Mouse (Mus musculus) Patski (cell line): ENCODE data around the gene Dppa3. TPM values are rescaled to one million over a fixed set of nuclear protein-coding genes. Genes with fewer than 3 reads are reported as not detected.

Source experiments
- ATAC-seq: fragments of 100-300 bp; one replicate; pipeline ENCODE4 v1.8.0; 2021
- CTCF ChIA-PET: fragments of 350-600 bp; sonication (Branson Sonifier 250); formaldehyde crosslinking; loops from one replicate; lab custom pipeline; 2022; ENCODE audit warnings: inconsistent platforms; lab: Charles Lee
- POLR2A ChIA-PET: fragments of 350-600 bp; sonication (Branson Sonifier 250); formaldehyde crosslinking; loops from one replicate; lab custom pipeline; 2022; ENCODE audit warnings: antibody characterized with exemption, inconsistent platforms; lab: Charles Lee
- DNase-seq: peaks from one replicate; pipeline ENCODE4 v3.0.0-alpha.2; 2011; ENCODE audit warnings: low read depth, low spot score
- H3K27me3 ChIP-seq: fragments of 371-371 bp; one replicate; pipeline ENCODE4 v1.5.1; 2021
- CTCF ChIP-seq: fragments of 100-300 bp; IDR thresholded peaks from one replicate; pipeline ENCODE4 v1.5.1; 2021
- in situ Hi-C: fragments of 300-500 bp; cut with MboI; formaldehyde crosslinking; loops from 3 replicates; pipeline ENCODE4 v1.11.1; 2018; ENCODE audit warnings: low pct_unique_long_range_greater_than_20kb, mixed read lengths
- polyA plus RNA-seq: library from polyadenylated mRNA; unstranded; gene quantifications from one replicate; pipeline ENCODE4 v1.2.3, GENCODE M21; 2021

The Dppa3 gene
- polyA plus RNA-seq, 1 experiment from 2014 or later: not detected

- TF ChIP-seq CTCF: no peak
- CTCF ChIA-PET: interaction anchor here (0.6 to 3.4 kb wide), 22 partner anchors 8 to 202 kb away, joined by 3 to 44 read pairs (median 5); no protein-coding TSS in a partner anchor
- POLR2A ChIA-PET: interaction anchor here (1.0 kb wide), 1 partner anchor 51 kb away, joined by 3 read pairs; no protein-coding TSS in a partner anchor
- no peak for ATAC-seq
- in situ Hi-C loops: no loop called here
- peaks cover 7% of the 10 kb centered on the region for H3K27me3 ChIP-seq
- DNase-seq: no peak
Observed at GRCm38 (mm10) chr6:122668823-122669222, 42.6 kb downstream of the Dppa3 start.

- peak; percentile 64 for DNase-seq
- peaks cover 7% of the 10 kb centered on the region for H3K27me3 ChIP-seq
- POLR2A ChIA-PET: interaction anchor here (1.0 kb wide), 1 partner anchor 50 kb away, joined by 3 read pairs; no protein-coding TSS in a partner anchor
- peak; percentile 88 for ATAC-seq
- TF ChIP-seq CTCF: peak; percentile 99
- in situ Hi-C loops: loop anchor here (5.0 kb wide), 1 partner anchor 58 kb away; no protein-coding TSS in a partner anchor
- CTCF ChIA-PET: interaction anchor here (0.6 to 3.4 kb wide), 27 partner anchors 8 to 201 kb away, joined by 3 to 44 read pairs (median 4); no protein-coding TSS in a partner anchor
Observed at GRCm38 (mm10) chr6:122669406-122670200, 43.4 kb downstream of the Dppa3 start.

GRCm38 (mm10) chr6:122670201-122670551 lies 44.0 kb downstream of the Dppa3 start:
- in situ Hi-C loops: loop anchor here (5.0 kb wide), 1 partner anchor 57 kb away; no protein-coding TSS in a partner anchor
- CTCF ChIA-PET: interaction anchor here (0.6 to 3.4 kb wide), 24 partner anchors 8 to 200 kb away, joined by 3 to 44 read pairs (median 4); no protein-coding TSS in a partner anchor
- H3K27me3 ChIP-seq: peaks cover 7% of the 10 kb centered on the region
- ATAC-seq: no peak
- no peak for DNase-seq
- POLR2A ChIA-PET: interaction anchor here (1.0 kb wide), 1 partner anchor 50 kb away, joined by 3 read pairs; no protein-coding TSS in a partner anchor
- no peak for TF ChIP-seq CTCF

- in situ Hi-C loops: loop anchor here (5.0 kb wide), 1 partner anchor 56 kb away; no protein-coding TSS in a partner anchor
- ChIA-PET CTCF (interaction anchor here (1.9 to 3.4 kb wide), 2 partner anchors 31 to 48 kb away, joined by 4 to 44 read pairs; no protein-coding TSS in a partner anchor), POLR2A (no interaction called here)
- peaks cover 7% of the 10 kb centered on the region for H3K27me3 ChIP-seq
- DNase-seq (no peak), ATAC-seq (no peak)
- TF ChIP-seq CTCF: no peak
Observed at GRCm38 (mm10) chr6:122670841-122671240, 44.6 kb downstream of the Dppa3 start.

GRCm38 (mm10) chr6:122672746-122673145 lies 46.5 kb downstream of the Dppa3 start:
- CTCF ChIA-PET: no interaction called here
- no peak for ATAC-seq
- POLR2A ChIA-PET: no interaction called here
- no peak for DNase-seq
- in situ Hi-C loops: loop anchor here (5.0 kb wide), 1 partner anchor 55 kb away; no protein-coding TSS in a partner anchor
- no peaks in the 10 kb centered on the region for H3K27me3 ChIP-seq
- no peak for TF ChIP-seq CTCF

Other genes with a start within 250 kb of the Dppa3 start
- gene Rimklb, start 127.6 kb upstream of the Dppa3 start, polyA plus RNA-seq: not detected
- not detected for gene Mfap5, start 120.6 kb upstream of the Dppa3 start, polyA plus RNA-seq
- not detected for gene Aicda, start 72.6 kb upstream of the Dppa3 start, polyA plus RNA-seq
- 0.04 TPM for gene Apobec1, start 24.0 kb upstream of the Dppa3 start, polyA plus RNA-seq
- not detected for gene Gdf3, start 16.3 kb upstream of the Dppa3 start, polyA plus RNA-seq
- 0.26 TPM for gene Nanog, start 81.1 kb downstream of the Dppa3 start, polyA plus RNA-seq
- 0.19 TPM for gene Slc2a3, start 175.2 kb downstream of the Dppa3 start, polyA plus RNA-seq
- 19.6 TPM for gene Foxj2, start 193.5 kb downstream of the Dppa3 start, polyA plus RNA-seq
- gene C3ar1, start 229.8 kb downstream of the Dppa3 start, polyA plus RNA-seq: not detected
- gene Necap1, start 248.1 kb downstream of the Dppa3 start, polyA plus RNA-seq: 36.1 TPM